Mouse (Mus musculus) liver, postnatal 0 days (tissue): ENCODE results near the gene Best1.

Experiments
- CTCF ChIP-seq: sonication (generic); IDR thresholded peaks from 2 replicates; pipeline ENCODE4 v1.5.1; 2016; ENCODE audit warnings: antibody characterized with exemption, low read depth
- EP300 ChIP-seq: IDR thresholded peaks from 2 replicates; pipeline ENCODE4 v1.6.1; 2016; ENCODE audit warnings: antibody characterized with exemption, low read depth, mild to moderate bottlenecking

DNA sequence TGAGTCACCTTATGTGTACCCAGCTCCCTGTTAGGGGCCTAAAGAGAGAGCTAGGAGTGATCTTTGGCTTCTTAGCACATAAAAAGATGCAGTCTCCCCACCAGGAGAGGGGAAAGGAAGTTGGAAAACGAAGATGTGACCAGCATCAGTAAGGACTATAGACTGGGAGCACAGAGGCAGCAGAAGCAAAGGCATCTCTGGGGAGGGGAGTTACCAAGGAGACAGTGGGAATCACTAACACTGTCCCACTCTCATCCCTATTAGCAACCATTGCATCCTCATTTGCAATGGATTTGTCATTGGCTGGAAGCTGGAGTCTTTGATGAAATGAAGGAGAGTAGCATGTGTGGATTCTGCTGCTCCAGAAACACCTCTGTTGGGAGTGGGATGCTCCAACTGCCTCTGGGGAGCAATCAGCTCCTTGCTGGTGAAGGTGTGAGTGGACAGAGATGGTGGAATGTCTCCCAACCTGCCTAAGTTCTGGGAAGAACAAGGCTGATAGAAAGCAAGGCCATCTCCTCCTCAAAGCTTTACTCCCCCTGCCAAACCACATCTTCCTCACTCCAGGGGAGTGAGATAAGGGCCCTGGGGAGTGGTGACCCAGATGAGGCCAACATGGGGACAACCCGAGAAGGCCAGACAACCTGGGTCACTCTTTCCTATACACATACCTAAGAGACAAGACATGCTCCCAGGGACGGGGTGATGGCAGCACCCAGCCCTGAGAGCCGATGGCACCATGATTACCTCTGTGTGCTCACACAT lies 44.6 kb downstream of the Best1 start:
- TF ChIP-seq CTCF (no peak), EP300 (no peak)
